Mouse (Mus musculus) cerebellum, postnatal 4 days (tissue): ENCODE data around the gene Rtn3.
A peak's percentile ranks its signal among the peaks of the same experiment; 100 is the strongest.
"Not testable (repeated sequence)": the region's sequence is repeated elsewhere in the genome, so short reads cannot be mapped to it uniquely, and the experiment has no call there.

Source experiments
- DNase-seq, 2 experiments: peaks; one replicate each; pipeline ENCODE4 v3.0.0; 2022; ENCODE audit warnings: low spot score in 2 of 2, mixed read lengths in 1 of 2

Rtn3 gene

GRCm38 (mm10) chr19:7422656-7423027, 60.4 kb downstream of the Rtn3 start:
- DNase-seq, result no peak

- DNase-seq, result peak in 1 of 2 experiments; percentile 72
Measured at GRCm38 (mm10) chr19:7421602-7422591, 61.2 kb downstream of the Rtn3 start.

GRCm38 (mm10) chr19:7420841-7421601, 62.1 kb downstream of the Rtn3 start:
- DNase-seq, result no peak

- no peak for DNase-seq
Measured at GRCm38 (mm10) chr19:7420108-7420507, 63.0 kb downstream of the Rtn3 start.

- no peak for DNase-seq
Measured at GRCm38 (mm10) chr19:7419134-7419533, 63.9 kb downstream of the Rtn3 start.

GRCm38 (mm10) chr19:7417911-7418849, 64.9 kb downstream of the Rtn3 start:
- peak; percentile 80 to 94 for DNase-seq

- peak in 1 of 2 experiments; percentile 77 for DNase-seq
Measured at GRCm38 (mm10) chr19:7416834-7417735, 66.0 kb downstream of the Rtn3 start, which contains the start of gene 2700081O15Rik. Gene 2700081O15Rik, plus strand, starts transcription at chr19:7417625.

GRCm38 (mm10) chr19:7415916-7416833, 66.9 kb downstream of the Rtn3 start:
- no peak for DNase-seq

GRCm38 (mm10) chr19:7412361-7412760, 70.7 kb downstream of the Rtn3 start:
- no peak for DNase-seq

GRCm38 (mm10) chr19:7404623-7405229, 78.4 kb downstream of the Rtn3 start:
- no peak for DNase-seq

GRCm38 (mm10) chr19:7400635-7401034, 82.4 kb downstream of the Rtn3 start:
- DNase-seq, result no peak

GRCm38 (mm10) chr19:7398898-7399297, 84.2 kb downstream of the Rtn3 start:
- not testable (repeated sequence) for DNase-seq

GRCm38 (mm10) chr19:7396867-7397826, 85.9 kb downstream of the Rtn3 start:
- DNase-seq, result not testable (repeated sequence)

GRCm38 (mm10) chr19:7388488-7388887, 94.6 kb downstream of the Rtn3 start:
- DNase-seq, result no peak

GRCm38 (mm10) chr19:7386042-7386441, 97.0 kb downstream of the Rtn3 start:
- no peak for DNase-seq

- peak; percentile 98 to 99 for DNase-seq
Measured at GRCm38 (mm10) chr19:7382903-7383865, 99.9 kb downstream of the Rtn3 start, which contains the start of gene Spindoc. Gene Spindoc, minus strand, starts transcription at chr19:7382994.
